Mouse (Mus musculus): Measurements from ENCODE around the gene Ust. TPM values are rescaled to one million over a fixed set of nuclear protein-coding genes. Genes with fewer than 3 reads are reported as not detected.

Gene Ust
- 2.4 TPM for polyA plus RNA-seq (2014; fragmentation: Illumina TruSeq; extraction: RNeasy Lipid Tissue Mini Kit (QIAGEN cat#74804); ENCODE audit: low read depth, low replicate concordance)

GRCm38 (mm10) chr10:8518141-8519013, at the start of gene Ust:
Gene Ust, minus strand, starts transcription at chr10:8518825.

